Mouse (Mus musculus): ENCODE results near the gene Gm10271. TPM values are rescaled to one million over a fixed set of nuclear protein-coding genes. Genes with fewer than 3 reads are reported as not detected.

The Gm10271 gene
- polyA plus RNA-seq, 1 experiment from 2014 or later = not detected

- DNase-seq (ENCODE audit: low read depth, low spot score) (no peak), ATAC-seq (no peak)
- ChIA-PET CTCF (interaction anchor here (0.9 to 1.4 kb wide), 3 partner anchors 30 to 131 kb away, joined by 3 to 4 read pairs (median 3); no protein-coding TSS in a partner anchor), POLR2A (interaction anchor here (0.7 kb wide), 1 partner anchor 10 kb away, joined by 3 read pairs; no protein-coding TSS in a partner anchor)
- H3K27me3 ChIP-seq = no peaks in the 10 kb centered on the region
- in situ Hi-C loops (cut with MboI; ENCODE audit: low pct_unique_long_range_greater_than_20kb) = no loop called here
- TF ChIP-seq CTCF (IDR thresholded peaks at IDR 0.05) = no peak
Observed at GRCm38 (mm10) chr10:116908901-116909642, 63.3 kb downstream of the Gm10271 start.

Other genes starting within 250 kb of the Gm10271 start
- gene Myrfl, start 75.7 kb downstream of the Gm10271 start, polyA plus RNA-seq (2021) = 0.06 TPM
- 198 TPM for gene Rab3ip, start 21.8 kb downstream of the Gm10271 start, polyA plus RNA-seq (2021)
- not detected for gene Best3, start 13.7 kb upstream of the Gm10271 start, polyA plus RNA-seq (2021)
- gene Lrrc10, start 72.7 kb upstream of the Gm10271 start, polyA plus RNA-seq (2021) = not detected
- gene Cct2, start 91.2 kb upstream of the Gm10271 start, polyA plus RNA-seq (2021) = 386 TPM
- 16.4 TPM for gene Frs2, start 175.9 kb upstream of the Gm10271 start, polyA plus RNA-seq (2021)